Mouse (Mus musculus): ENCODE measurements around the gene Hsf5. TPM values are rescaled to one million over a fixed set of nuclear protein-coding genes. Genes with fewer than 3 reads are reported as not detected.

The Hsf5 gene
- total and polyA plus RNA-seq, 2 experiments, result 0.05 to 0.09 TPM

GRCm38 (mm10) chr11:87592713-87593598 lies 24.0 kb upstream of the Hsf5 start:
- TF ChIP-seq POLR2A (IDR thresholded peaks at IDR 0.05; ENCODE audit: extremely low read depth, insufficient read depth, low read length) (0 out of 2 replicates have a peak, but pooled peaks have one; percentile 14), CTCF (IDR thresholded peaks at IDR 0.05; ENCODE audit: low read depth, low read length) (no peak)
- Histone ChIP-seq H3K9ac (ENCODE audit: low read depth, low read length) (peak overlapping the region; percentile 81), H3K27ac (replicated peaks; ENCODE audit: insufficient read depth, low read depth, low read length) (peak overlapping the region; percentile 91), H3K36me3 (ENCODE audit: control insufficient read depth, insufficient read depth, low read length) (peaks cover 9% of the 10 kb centered on the region), H3K4me3 (ENCODE audit: insufficient read depth, low read depth, low read length) (peak overlapping the region; percentile 71), H3K79me2 (ENCODE audit: control insufficient read depth, insufficient read depth, low read length) (peaks cover 12% of the 10 kb centered on the region; the same call in 1 of the 2 replicates), H3K4me1 (ENCODE audit: control insufficient read depth, insufficient read depth, low read length) (peaks cover 22% of the 10 kb centered on the region), H3K27me3 (ENCODE audit: control insufficient read depth, insufficient read depth, low read length) (no peaks in the 10 kb centered on the region)
- DNase-seq (ENCODE audit: extremely low read depth, low read depth, low spot score), result peak; percentile 97
- WGBS, result 9% methylated on average over 13 of the region's 13 CpGs

- Histone ChIP-seq H3K9ac (ENCODE audit: low read depth, low read length) (peak overlapping the region; percentile 59), H3K4me1 (ENCODE audit: control insufficient read depth, insufficient read depth, low read length) (peaks cover 14% of the 10 kb centered on the region), H3K36me3 (ENCODE audit: control insufficient read depth, insufficient read depth, low read length) (peaks cover 26% of the 10 kb centered on the region), H3K79me2 (ENCODE audit: control insufficient read depth, insufficient read depth, low read length) (peaks cover 12% of the 10 kb centered on the region; the same call in 1 of the 2 replicates), H3K27me3 (ENCODE audit: control insufficient read depth, insufficient read depth, low read length) (no peaks in the 10 kb centered on the region), H3K27ac (replicated peaks; ENCODE audit: insufficient read depth, low read depth, low read length) (peak overlapping the region; percentile 9), H3K4me3 (ENCODE audit: insufficient read depth, low read depth, low read length) (peak overlapping the region; percentile 62)
- TF ChIP-seq CTCF (IDR thresholded peaks at IDR 0.05; ENCODE audit: low read depth, low read length) (no peak), POLR2A (IDR thresholded peaks at IDR 0.05; ENCODE audit: extremely low read depth, insufficient read depth, low read length) (no peak)
- WGBS, result 4% methylated on average over 34 of the region's 37 CpGs
- peak; percentile 77 for DNase-seq (ENCODE audit: extremely low read depth, low read depth, low spot score)
Measured at GRCm38 (mm10) chr11:87595327-87595841, 21.6 kb upstream of the Hsf5 start.

- 67% methylated on average over 7 of the region's 7 CpGs for WGBS
- TF ChIP-seq POLR2A (IDR thresholded peaks at IDR 0.05; ENCODE audit: extremely low read depth, insufficient read depth, low read length) (no peak), CTCF (IDR thresholded peaks at IDR 0.05; ENCODE audit: low read depth, low read length) (no peak)
- no peak overlapping the region; the same call in 1 of the 2 replicates for H3K27ac ChIP-seq (replicated peaks; ENCODE audit: insufficient read depth, low read depth, low read length)
- DNase-seq (ENCODE audit: extremely low read depth, low read depth, low spot score), result no peak
- H3K79me2 ChIP-seq (ENCODE audit: control insufficient read depth, insufficient read depth, low read length), result peaks cover 11% of the 10 kb centered on the region; the same call in 1 of the 2 replicates
- H3K27me3 ChIP-seq (ENCODE audit: control insufficient read depth, insufficient read depth, low read length), result no peaks in the 10 kb centered on the region
- peaks cover 14% of the 10 kb centered on the region for H3K4me1 ChIP-seq (ENCODE audit: control insufficient read depth, insufficient read depth, low read length)
- H3K4me3 ChIP-seq (ENCODE audit: insufficient read depth, low read depth, low read length), result peak overlapping the region; percentile 62
- peak overlapping the region; percentile 59 for H3K9ac ChIP-seq (ENCODE audit: low read depth, low read length)
- H3K36me3 ChIP-seq (ENCODE audit: control insufficient read depth, insufficient read depth, low read length), result peaks cover 32% of the 10 kb centered on the region
Measured at GRCm38 (mm10) chr11:87595976-87596375, 21.0 kb upstream of the Hsf5 start.

GRCm38 (mm10) chr11:87596492-87596891 lies 20.5 kb upstream of the Hsf5 start:
- no peak overlapping the region for H3K9ac ChIP-seq (ENCODE audit: low read depth, low read length)
- peaks cover 36% of the 10 kb centered on the region for H3K36me3 ChIP-seq (ENCODE audit: control insufficient read depth, insufficient read depth, low read length)
- no peak overlapping the region for H3K4me3 ChIP-seq (ENCODE audit: insufficient read depth, low read depth, low read length)
- peaks cover 9% of the 10 kb centered on the region; the same call in 1 of the 2 replicates for H3K79me2 ChIP-seq (ENCODE audit: control insufficient read depth, insufficient read depth, low read length)
- H3K27me3 ChIP-seq (ENCODE audit: control insufficient read depth, insufficient read depth, low read length), result no peaks in the 10 kb centered on the region
- no peak for DNase-seq (ENCODE audit: extremely low read depth, low read depth, low spot score)
- H3K27ac ChIP-seq (replicated peaks; ENCODE audit: insufficient read depth, low read depth, low read length), result no peak overlapping the region
- WGBS, result 88% methylated on average over 2 of the region's 2 CpGs
- TF ChIP-seq CTCF (IDR thresholded peaks at IDR 0.05; ENCODE audit: low read depth, low read length), result no peak
- no peak for TF ChIP-seq POLR2A (IDR thresholded peaks at IDR 0.05; ENCODE audit: extremely low read depth, insufficient read depth, low read length)
- H3K4me1 ChIP-seq (ENCODE audit: control insufficient read depth, insufficient read depth, low read length), result peaks cover 14% of the 10 kb centered on the region

GRCm38 (mm10) chr11:87597061-87597460 lies 19.9 kb upstream of the Hsf5 start:
- Histone ChIP-seq H3K9ac (ENCODE audit: low read depth, low read length) (no peak overlapping the region), H3K4me3 (ENCODE audit: insufficient read depth, low read depth, low read length) (no peak overlapping the region), H3K79me2 (ENCODE audit: control insufficient read depth, insufficient read depth, low read length) (peaks cover 9% of the 10 kb centered on the region; the same call in 1 of the 2 replicates), H3K36me3 (ENCODE audit: control insufficient read depth, insufficient read depth, low read length) (peaks cover 42% of the 10 kb centered on the region), H3K27ac (replicated peaks; ENCODE audit: insufficient read depth, low read depth, low read length) (no peak overlapping the region), H3K4me1 (ENCODE audit: control insufficient read depth, insufficient read depth, low read length) (peaks cover 14% of the 10 kb centered on the region), H3K27me3 (ENCODE audit: control insufficient read depth, insufficient read depth, low read length) (no peaks in the 10 kb centered on the region)
- no peak for TF ChIP-seq CTCF (IDR thresholded peaks at IDR 0.05; ENCODE audit: low read depth, low read length)
- no peak for TF ChIP-seq POLR2A (IDR thresholded peaks at IDR 0.05; ENCODE audit: extremely low read depth, insufficient read depth, low read length)
- no peak for DNase-seq (ENCODE audit: extremely low read depth, low read depth, low spot score)

All from liver, adult 2 months (tissue).